In genomic region chr16:18730640-18731039, GRCm38 (mm10) we compare ENCODE assay signal across 23 mouse cellular contexts. TPM values are rescaled to one million over a fixed set of nuclear protein-coding genes. Genes with fewer than 3 reads are reported as not detected.
"Had no signal": no experiment of that assay in that cellular context is flagged by ENCODE, and none has a peak within 500 bp of the region (broad histone marks: within the 10 kb centered on the region; RNA-seq: fewer than 3 reads in every experiment).

No protein-coding gene starts in this region.

- H3K4me3 ChIP-seq: layer of hippocampus, adult 2 months; limb, embryonic 13.5 days; liver, embryonic 12.5 days; liver, embryonic 15.5 days; megakaryocyte, embryonic 14.5 days; midbrain, embryonic 10.5 days; midbrain, embryonic 13.5 days; myocyte; neural tube, embryonic 13.5 days had no signal

- H3K27ac ChIP-seq: layer of hippocampus, adult 2 months; limb, embryonic 13.5 days; liver, embryonic 12.5 days; liver, embryonic 15.5 days; midbrain, embryonic 10.5 days; midbrain, embryonic 13.5 days; neural tube, embryonic 13.5 days had no signal

- H3K27me3 ChIP-seq: limb, embryonic 13.5 days; midbrain, embryonic 13.5 days; neural tube, embryonic 13.5 days had no signal

- DNase-seq: kidney, adult 18-20 months; kidney, adult 9 months; kidney, postnatal 14 days; kidney, postnatal 4 days; layer of hippocampus, adult 9-11 months; liver; lung, adult 2 months; lung, postnatal 14 days; retina, postnatal 1 day; thymus, adult 18-20 months; thymus, postnatal 36 days had no signal

- H3K4me1 ChIP-seq: limb, embryonic 13.5 days; liver, embryonic 12.5 days; liver, embryonic 15.5 days; midbrain, embryonic 10.5 days; midbrain, embryonic 13.5 days; neural tube, embryonic 13.5 days had no signal

- H3K9me3 ChIP-seq: limb, embryonic 13.5 days; liver, embryonic 12.5 days; liver, embryonic 15.5 days; megakaryocyte, embryonic 14.5 days; midbrain, embryonic 10.5 days; midbrain, embryonic 13.5 days; neural tube, embryonic 13.5 days had no signal

- H3K4me2 ChIP-seq: limb, embryonic 13.5 days; liver, embryonic 12.5 days; liver, embryonic 15.5 days; midbrain, embryonic 13.5 days; neural tube, embryonic 13.5 days had no signal

- H3K9ac ChIP-seq: limb, embryonic 13.5 days; liver, embryonic 12.5 days; liver, embryonic 15.5 days; midbrain, embryonic 13.5 days; neural tube, embryonic 13.5 days had no signal

- H3K36me3 ChIP-seq: limb, embryonic 13.5 days; liver, embryonic 12.5 days; liver, embryonic 15.5 days; midbrain, embryonic 10.5 days; midbrain, embryonic 13.5 days; neural tube, embryonic 13.5 days had no signal

- ATAC-seq: liver, embryonic 12.5 days; midbrain, embryonic 13.5 days; midbrain, embryonic 16.5 days had no signal

RNA-seq across cellular contexts. Expression of gene Cldn5, which starts 46.0 kb away (rescaled TPM):
- total RNA-seq: monocyte, adult 5-6 weeks; neutrophil, adult 5-6 weeks had no signal
